Mouse (Mus musculus) c-Kit-positive CD71-negative TER-119-negative erythroid progenitor cells, embryonic 14.5 days (primary cell): ENCODE data around the gene Itm2b.

ENCODE experiments used
- DNase-seq: peaks from one replicate; pipeline ENCODE4 v3.0.0-alpha.2; 2013; ENCODE audit warnings: low read depth

Itm2b gene

DNA sequence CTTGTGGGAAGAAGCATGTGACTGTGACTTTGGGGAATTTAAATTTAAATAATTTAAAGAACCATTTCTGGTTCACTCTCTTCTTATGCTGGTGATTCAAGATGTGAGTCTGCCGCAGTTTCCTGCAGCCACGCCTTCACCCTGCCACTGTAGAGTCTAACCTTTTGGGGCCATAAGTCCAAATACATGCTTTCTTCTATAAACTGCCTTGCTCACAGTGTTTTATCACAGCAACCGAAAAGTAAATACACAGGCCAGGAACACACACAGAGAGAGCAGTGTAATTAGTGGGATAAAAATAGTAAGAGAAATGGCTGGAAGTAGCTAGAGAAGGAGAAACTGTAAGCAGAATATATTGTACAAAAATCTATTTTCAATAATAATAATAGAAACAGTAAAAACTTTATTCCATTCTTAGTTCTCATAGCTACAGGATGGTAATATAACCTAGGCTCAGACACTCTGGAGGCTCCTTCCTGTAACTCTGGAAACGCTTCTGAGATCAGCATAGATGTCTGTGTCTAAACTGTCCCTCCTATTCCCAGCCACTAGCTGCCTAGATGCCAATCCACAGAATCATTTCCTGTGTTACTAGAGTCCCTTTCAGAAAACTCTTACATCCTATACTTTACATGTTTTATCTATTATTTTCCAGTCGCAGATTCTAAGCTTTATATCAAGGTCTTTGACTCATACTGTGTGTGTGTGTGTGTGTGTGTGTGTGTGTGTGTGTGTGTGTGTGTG is 9.3 kb upstream of the Itm2b start:
- no peak for DNase-seq

DNA sequence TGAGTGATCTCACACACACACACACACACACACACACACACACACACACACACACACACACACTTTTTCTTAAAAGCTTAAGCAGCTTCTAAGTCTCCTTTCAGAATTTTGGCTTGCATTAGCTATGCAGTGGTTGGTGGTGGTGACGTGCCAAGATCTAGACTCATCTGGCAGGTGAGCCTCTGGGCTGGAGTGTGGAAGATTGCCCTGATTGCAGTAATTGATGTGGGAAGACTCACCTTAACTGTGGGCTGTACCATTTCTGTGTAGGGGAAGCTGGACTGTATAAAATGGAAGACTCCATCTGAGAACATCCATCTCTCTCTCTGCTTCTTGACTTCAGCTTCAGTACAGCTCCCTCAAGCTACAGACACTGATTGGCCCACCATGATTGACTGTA is 6.4 kb upstream of the Itm2b start:
- no peak for DNase-seq

DNA sequence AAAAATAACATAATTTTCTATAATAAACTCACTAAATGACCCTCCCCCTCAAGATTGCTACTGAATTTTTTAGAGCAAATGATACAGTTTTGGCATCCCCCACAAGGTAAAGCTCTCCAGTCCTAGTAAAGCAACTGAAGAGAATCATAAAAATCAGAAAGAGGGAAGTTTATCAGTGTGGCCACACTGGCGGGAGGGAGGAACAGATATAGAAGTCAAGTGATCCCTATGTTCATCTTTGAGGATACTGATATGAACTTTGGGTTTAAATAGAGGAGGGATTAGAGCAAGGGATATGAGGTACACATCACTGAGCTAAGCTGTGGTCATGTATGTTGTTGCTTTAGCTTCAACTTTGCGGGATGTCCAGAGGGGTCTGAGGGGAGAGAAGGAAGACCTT is 5.1 kb upstream of the Itm2b start:
- no peak for DNase-seq

DNA sequence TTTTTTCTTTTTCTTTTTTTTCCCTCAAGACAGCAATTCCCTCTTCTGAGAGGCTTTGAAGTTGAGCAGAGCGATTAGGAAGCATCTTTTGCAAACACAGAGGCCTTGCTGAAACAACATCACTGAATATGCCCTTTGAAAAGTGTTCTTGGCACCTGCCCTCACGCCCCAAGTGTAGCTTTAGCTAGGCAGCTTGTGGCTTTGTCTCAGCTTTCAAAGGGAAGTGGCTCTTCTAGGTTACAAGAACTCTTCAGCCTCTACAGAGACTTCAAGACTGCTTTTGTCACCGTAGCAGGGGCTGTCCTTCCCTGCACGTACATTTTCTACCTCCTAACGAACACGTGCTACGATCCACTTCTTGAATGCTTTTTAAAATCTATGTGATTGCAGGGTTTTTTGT is 4.0 kb upstream of the Itm2b start:
- no peak for DNase-seq

DNA sequence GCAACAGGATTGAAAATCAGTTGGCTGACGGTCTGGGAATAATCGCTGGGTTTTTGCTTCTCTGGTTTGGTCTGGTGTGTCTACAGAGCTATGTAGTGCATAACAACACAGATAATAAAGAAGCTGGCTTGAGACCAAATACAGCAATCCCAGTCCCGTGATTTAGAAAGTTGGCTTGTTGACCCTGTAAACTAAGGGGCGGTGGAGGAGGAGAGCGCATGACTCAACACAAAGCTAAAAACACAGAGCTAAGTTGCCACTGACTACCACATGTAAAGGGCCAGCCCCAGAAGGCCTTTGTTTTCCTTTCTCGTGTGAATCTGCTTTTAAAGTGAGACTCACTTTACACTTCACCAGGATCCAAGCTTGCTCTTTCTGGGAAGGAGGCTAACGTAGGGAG is 3.5 kb upstream of the Itm2b start:
- DNase-seq: no peak

DNA sequence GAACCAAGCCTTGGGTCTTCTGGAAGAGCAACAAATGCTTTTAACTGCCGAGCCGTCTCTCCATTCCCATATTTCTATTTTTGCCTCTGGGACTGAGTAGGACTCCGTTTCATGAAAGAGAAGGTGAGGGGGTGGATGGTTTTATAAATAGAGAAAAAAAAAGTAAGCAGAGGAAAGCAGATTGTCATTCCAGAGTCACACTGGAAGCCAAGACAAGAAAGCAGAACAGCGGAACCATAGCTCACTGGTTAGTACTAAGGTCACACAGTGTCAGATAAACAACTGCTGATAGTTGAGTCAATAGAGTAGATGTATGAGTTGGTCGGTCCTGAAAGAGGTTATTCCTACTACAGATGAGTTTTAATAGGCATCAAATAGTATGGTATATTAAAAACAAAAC is 1.4 kb upstream of the Itm2b start:
- DNase-seq: no peak

DNA sequence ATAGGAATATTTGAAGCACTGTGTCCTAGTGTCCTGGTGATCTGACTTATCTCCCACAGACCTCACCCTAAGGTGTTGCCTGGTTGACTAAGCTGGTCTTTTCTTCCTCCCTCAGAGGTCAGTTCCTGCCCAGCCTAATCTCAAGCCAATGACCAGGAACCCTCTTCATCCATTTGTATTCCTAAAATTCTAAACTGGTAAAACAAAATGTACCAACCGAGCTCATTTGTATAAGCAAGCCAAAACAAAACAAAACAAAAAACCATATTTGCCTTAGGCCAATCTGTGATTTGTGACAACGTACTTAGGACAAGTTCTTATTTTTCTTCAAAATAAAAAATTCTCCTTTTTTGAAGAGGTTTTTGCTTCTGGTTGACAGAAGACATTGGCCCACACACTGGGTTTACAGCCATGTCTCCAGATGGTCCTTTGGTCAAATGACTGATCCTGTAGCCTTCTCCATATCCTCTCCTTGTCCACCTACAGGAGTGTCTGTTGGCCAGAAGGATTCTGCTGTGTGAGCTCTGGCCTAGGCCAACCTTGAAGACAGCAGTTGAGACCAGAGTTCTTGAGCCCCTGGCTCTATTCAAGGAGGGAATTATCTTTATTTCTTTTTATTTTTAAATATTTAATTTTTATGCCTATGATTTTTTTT is 758 bp upstream of the Itm2b start:
- no peak for DNase-seq

DNA sequence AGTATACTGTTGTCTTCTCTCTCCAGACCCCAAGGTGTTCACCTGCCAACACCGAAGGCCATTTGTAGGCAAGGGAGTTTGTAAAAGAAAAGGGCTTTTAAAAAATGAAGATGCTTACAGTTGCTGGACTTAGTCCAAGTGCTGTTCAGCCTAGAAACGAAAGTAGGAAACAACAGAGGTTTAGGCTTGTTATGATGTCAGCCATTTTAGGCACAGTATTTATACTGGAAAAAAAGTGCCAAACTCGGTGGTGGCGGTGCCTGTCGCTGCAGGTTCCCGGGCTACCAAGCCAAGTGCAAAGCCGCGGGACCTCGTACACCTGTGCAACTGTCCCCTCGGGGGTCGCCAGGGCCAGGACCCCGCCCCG is 560 bp downstream of the Itm2b start:
- no peak for DNase-seq

DNA sequence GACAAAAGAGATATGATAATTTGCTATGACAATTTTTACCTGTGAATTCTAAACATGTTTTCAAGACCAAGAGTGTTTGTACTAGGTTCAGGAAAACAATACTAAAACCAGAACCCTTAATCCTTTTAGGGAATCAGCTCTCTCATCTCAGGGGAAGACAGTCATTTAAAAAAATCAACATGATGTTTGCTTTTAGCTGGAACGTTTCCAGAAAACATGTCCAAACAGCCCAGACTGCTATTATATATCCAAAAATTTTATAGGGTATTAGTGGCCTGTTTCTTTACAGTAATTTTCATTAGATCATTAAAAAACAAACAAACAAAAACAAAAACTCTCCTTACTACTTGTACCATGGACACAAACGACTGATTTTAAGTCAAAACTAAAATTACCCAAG is 1.3 kb downstream of the Itm2b start:
- DNase-seq: no peak

DNA sequence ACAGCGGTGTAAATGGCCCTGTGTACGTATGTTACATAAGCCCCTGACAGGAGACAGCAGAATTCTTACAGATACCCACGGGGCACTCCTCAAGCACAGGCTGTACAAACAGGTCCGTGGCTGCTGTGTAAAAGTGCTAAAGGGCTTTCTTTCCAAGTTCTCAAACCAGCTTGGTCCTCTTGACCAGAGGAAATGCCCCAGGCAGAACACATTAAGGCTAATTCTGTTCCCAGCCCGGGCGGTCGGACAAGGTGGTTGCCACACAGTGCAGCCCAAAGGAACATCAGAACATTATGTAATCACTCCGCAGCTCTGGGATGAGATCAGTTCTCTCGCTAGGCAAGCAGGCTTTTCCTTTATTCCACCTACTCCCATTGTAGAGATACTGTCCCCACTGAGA is 2.4 kb downstream of the Itm2b start:
- DNase-seq: no peak

DNA sequence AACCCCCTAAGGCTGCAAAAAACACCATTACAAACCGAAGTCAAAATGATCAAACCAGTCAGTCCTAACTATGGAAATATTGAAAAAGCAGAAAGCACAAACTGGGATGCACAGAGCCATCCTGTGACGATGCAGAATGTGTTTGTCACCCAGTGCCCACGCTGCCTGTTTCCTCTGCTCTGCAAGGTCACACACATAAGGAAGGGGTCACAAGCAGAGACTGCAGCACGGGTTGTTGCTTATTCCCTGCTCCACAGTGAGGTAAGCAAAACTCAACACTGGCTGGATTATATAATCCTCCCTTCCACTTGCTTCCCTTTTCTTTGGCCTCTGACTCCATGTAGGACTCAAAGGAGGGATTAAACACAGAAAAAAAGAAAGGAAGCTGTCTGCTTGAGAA is 3.5 kb downstream of the Itm2b start:
- no peak for DNase-seq

DNA sequence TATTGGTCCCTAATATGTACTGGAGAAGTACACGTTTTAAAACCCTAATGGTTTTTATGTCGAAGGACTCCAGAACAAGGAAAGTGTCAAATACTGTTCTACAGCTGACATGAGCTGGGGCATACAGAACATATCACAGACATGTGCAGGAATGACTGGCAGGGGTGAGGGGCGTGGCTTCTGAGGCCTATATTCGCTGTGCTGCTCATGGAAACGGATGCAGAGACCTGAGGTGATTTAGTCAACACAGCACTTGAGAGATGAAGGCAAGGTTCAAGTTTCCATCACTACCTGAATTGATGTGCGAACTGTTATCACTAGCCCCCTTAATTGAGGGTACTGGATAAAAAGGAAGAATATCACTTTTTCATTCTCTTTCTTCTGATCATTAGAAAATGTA is 7.3 kb downstream of the Itm2b start:
- no peak for DNase-seq

DNA sequence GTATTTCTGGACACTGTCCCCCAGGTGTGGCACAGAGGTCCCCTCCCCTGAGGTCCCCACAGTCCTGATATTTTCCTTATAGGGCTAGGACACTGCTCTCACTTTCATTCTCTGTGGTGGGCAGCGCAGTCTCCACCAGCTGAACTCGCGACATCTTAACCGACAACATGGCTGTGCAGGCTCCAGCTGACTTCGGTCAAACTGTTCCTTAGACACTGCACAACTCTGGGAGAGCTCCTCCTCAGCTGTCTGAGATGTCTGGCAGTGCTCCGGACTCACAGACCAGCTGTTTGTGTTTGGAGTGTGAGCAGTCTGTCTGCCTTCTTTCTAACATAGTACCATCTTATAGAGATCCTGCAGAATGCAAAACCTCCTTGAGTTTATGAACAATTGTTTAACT is 8.2 kb downstream of the Itm2b start:
- no peak for DNase-seq

DNA sequence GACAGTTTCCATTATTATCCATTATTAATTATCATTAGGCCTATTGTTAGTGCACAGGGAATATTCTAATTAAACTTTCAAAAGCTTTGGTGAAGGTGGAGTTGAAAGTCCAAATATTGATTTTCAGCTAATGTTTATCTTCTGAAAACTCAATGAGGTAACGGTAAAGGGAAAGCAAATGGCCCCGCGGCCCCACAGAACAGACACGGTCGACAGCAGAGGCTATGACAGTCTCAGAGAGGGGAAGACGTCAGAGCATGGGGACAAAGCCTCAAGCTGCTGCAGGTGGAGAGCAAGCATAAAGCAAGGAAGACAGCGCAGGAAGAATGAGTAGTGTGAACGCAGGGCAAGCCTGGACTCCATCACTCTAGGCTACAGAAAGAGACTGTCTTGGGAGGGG is 9.2 kb downstream of the Itm2b start:
- no peak for DNase-seq

DNA sequence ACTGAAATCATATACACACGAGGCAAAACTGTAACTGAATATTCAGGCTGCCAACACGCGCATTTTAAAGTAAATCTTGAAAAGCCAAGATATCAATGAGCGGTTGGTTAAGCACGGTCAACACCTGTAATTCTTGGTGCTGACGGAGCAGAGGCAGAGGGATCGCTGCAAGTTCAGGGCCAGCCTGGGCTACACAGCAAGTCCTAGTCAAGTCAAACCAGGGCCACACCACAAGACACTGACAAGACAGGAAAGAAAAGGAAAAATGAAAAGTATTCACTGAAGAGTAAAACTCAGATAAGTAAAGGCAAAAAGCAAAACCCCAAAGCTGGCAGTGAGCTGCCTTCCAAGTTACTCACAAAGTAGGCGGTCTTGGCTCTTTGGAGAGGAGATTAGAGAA is 9.6 kb downstream of the Itm2b start:
- no peak for DNase-seq

DNA sequence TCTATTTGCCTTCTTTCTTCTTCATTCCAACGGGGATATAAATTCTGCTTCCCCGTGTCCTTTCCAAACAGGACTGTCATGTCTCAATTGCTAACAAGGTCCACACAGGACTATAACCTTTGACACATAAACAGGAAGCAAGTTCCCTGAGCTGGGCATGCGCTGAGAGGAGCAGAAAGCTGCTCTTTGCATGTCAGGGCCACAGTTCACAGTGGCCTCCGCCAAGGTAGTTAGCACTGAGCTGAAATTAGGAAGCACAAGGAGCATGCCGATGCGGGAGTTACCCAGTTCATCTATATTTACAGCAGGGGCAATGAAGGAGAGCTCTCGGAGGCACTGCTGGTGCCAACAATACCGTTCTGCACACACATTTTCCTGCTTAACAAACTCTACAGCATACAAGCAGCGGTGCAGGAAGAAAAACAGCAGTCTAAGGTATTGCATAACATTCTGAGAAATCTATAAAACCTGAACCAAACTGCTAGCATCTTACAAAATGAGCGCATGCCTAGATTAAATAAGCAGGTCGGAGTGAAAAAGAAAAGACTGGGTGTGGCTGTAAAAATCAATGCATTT is 10.7 kb downstream of the Itm2b start:
- no peak for DNase-seq

DNA sequence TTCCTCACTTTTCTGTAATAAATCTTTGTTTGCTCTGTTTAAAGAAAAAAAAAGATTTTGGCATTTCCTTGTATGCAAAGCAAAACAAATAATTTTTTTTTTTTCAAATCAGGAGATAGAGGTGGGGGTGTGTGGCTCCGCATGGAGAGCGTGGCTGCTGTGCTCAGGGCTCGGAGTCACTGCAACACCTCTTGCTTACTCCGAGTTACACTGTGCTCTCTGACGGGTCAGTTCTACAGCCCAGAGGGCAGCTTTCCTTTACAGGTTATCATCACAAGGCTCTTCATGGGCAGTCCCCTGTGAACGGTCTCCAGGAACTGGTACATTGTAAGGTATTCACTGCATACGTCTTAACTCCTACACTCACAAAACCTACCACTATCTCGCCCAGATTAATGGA is 11.5 kb downstream of the Itm2b start:
- no peak for DNase-seq

DNA sequence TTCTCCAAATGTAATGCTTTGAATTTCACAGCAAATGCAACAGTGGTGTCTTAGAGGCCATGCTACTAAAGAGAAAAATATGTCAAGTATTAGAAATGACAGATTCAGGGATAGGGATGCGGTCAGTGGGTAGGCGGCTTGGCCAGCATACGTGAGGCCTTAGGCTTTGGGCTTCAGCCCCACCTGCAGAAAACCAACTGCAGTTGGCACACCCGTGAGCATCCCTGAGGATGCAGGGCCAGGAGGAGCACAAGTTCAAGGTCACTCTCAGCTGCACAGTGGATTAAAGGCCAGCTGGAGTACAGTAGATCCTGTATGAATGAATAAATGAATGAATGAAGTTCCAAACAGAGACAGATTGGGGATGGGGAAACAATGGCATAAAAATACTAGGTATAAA is 12.1 kb downstream of the Itm2b start:
- no peak for DNase-seq

DNA sequence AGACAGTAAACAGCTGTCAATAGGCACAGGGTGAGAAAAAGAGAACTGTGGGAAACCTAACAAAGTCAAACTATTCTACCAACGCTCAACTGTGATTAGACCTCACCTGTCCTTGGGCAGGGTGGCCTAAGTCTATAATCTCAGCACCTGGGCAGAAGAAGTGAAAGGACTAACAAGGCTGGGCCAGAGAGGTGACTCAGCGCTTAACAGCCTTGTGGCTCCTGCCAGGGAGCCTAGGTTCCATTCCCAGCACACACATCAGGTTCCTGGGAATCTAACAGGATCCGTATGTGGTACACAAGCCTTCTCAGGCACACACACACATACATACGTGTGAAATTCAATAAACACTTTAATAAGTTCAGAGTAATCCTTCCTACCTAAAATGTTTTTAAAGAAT is 13.5 kb downstream of the Itm2b start:
- no peak for DNase-seq

DNA sequence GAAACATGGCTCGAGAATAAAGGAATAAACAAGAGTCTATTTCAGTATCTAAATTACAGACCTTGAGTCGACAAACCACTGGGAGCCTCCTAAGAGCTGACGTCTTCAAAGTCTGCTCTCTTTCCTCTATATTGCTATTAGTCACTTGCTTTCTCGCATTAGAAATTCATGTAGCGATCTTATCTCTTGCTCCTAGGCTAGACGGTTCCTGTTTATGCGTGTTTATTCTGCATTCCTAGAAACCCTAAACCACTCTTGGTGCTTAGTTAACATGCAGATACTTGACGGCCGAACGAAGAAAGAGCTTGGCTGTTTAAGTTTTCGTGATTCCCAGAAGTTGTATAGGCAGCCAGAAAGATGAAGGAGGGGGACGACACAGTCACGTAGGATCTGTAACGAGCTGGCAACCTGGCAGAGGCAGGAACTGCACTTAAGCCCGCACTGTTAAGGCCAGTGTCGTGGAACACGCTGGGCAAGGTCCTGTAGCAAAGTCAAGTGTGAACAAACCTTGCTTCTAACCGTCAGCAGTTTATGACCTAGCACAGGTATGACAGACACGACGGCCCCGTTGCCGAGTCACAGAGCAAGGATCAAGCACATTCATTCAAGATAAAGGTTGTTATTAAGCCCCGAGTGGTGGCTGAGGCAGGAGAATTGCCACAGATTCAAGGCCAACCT is 14.3 kb downstream of the Itm2b start:
- DNase-seq: no peak

DNA sequence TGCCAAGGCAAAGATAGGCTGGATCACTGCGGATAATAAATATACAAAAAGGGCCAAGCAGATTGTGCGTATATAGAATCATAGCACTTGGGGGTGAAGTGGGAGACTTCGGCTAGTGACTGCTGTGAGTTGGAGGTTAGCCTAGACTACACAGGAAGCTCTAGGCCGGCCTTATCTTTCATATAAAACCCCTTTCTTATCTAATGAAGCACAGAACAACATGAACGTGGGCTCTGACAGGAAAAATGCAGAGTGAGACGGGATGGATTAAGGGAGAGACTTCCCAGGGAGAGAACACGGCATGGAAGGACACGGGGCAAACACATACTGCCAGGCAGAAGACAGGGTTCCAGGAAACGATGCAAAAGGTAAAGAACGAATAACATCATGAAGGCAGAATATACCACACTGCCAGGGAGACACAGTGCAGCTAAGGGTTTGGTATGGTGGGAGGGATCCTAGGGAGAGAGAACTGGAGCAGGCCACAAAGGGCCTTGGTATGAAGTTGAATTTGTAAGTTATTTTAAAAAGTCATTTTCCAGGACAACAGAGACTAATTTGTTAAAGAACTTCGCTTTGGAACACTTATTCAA is 14.9 kb downstream of the Itm2b start:
- no peak for DNase-seq

DNA sequence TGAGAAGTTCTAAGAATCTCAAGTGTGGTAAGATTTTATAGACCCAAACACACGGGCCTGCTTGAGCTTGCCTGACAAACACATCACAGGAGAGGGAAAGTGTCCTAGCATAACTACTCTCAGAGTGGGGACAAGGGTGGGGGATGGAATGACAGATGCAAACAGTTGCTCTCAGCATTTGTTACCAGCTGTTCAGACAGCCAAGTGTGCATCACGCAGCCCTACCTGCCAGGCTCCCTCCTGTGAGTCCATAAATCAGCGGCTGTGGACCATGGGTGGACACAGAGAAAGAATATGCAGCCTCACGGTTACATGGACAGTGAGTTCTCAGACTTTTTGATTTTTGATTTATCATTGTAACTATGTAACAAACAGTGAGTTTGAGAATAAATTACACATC is 15.5 kb downstream of the Itm2b start:
- DNase-seq: no peak

DNA sequence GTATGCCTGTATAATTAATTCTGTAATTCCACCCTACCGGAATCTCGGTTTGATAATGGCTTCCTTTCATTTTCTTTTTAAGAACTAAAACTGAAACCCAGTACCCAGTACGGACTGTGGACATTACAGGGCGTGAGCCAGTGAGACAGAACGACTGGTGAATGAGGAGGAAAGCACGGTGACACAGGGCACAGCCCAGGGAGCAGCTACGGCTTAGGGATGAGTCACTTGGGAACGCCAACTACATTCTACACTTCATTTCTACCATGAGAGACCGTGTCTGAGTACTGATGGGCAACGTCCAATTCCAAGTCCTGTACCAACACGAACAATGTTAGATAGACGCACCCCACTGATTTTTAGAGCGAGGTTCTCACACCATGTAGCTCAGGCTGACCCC is 16.1 kb downstream of the Itm2b start:
- no peak for DNase-seq
